Mouse (Mus musculus) cortical plate, adult 2 months (tissue): Measurements from ENCODE around the gene Gm10260.

Experiments used
- CTCF ChIP-seq: fragments of 200-500 bp; IDR thresholded peaks from 2 replicates; pipeline ENCODE4 v1.5.1; 2011; ENCODE audit warnings: mild to moderate bottlenecking, control low read depth, low read length; ENCODE audit not compliant: insufficient read depth; ENCODE audit errors: extremely low read depth
- POLR2A ChIP-seq: fragments of 200-500 bp; IDR thresholded peaks from 2 replicates; pipeline ENCODE4 v1.6.1; 2011; ENCODE audit warnings: mild to moderate bottlenecking, low read length, control low read depth; ENCODE audit not compliant: insufficient read depth; ENCODE audit errors: extremely low read depth

DNA sequence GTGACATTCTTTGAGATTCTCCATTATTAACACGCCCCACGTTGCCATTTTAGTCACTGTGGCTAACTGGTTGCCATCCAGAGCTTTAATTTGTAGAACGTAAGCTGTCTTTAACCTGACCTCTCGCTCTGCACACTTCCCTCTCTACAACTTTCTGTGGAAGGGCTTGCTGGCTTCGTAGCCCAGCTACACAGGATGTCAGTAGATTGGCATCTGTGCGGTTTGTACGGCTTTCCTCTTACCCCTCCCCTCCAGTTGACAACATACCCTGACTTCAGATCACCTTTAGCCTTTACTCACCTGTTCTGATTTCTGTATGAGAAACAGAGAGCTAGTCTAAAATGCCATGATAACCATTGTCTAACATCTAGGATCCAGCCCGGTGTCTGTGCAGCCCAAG is 1.7 kb upstream of the Gm10260 start:
- TF ChIP-seq CTCF (no peak), POLR2A (no peak)
